Mouse (Mus musculus): Measurements from ENCODE around the gene C2cd6. TPM values are rescaled to one million over a fixed set of nuclear protein-coding genes. Genes with fewer than 3 reads are reported as not detected.

The C2cd6 gene
- polyA plus RNA-seq, 1 experiment from 2014 or later: not detected

DNA sequence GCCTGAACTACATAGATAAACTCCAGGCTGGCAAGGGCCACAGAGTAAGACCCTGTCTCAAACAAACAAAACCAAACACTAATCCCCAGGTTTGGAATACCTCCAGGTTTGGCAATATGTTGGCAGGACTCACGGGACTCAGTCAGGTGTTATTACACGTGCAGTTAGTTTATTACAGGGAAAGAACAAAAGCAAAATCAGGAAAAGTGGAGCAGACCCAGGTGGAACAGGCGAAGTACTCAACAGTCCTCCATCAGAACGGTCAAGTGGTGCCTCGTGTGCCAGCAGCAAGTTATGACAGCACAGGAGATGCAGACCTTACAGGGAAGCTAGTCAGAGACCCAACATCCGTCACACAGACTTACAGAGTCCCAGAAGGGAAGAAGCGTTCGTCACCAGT is 15.8 kb upstream of the C2cd6 start:
- H3K9me3 ChIP-seq (ENCODE audit: control insufficient read depth, low read length): no peaks in the 10 kb centered on the region
- H3K4me3 ChIP-seq (ENCODE audit: low read depth, low read length): no peak overlapping the region
- H3K27me3 ChIP-seq (ENCODE audit: control insufficient read depth, insufficient read depth, low read length): no peaks in the 10 kb centered on the region
- no peak overlapping the region for H3K27ac ChIP-seq (replicated peaks)
- H3K4me1 ChIP-seq (replicated peaks; ENCODE audit: control insufficient read depth, insufficient read depth): no peaks in the 10 kb centered on the region
- no peak for TF ChIP-seq EP300 (optimal IDR thresholded peaks at IDR 0.05)
- DNase-seq (ENCODE audit: low spot score): no peak
- no peak overlapping the region for H3K4me2 ChIP-seq (replicated peaks; ENCODE audit: low read depth)
- no peak overlapping the region for H3K9ac ChIP-seq (ENCODE audit: low read length)
- 64% methylated on average over 8 of the region's 8 CpGs for WGBS
- H3K36me3 ChIP-seq (ENCODE audit: control insufficient read depth, insufficient read depth, low read length): peaks cover 5% of the 10 kb centered on the region; the same call in 1 of the 2 replicates
- ATAC-seq (ENCODE audit: low FRiP score, low TSS enrichment): no peak

DNA sequence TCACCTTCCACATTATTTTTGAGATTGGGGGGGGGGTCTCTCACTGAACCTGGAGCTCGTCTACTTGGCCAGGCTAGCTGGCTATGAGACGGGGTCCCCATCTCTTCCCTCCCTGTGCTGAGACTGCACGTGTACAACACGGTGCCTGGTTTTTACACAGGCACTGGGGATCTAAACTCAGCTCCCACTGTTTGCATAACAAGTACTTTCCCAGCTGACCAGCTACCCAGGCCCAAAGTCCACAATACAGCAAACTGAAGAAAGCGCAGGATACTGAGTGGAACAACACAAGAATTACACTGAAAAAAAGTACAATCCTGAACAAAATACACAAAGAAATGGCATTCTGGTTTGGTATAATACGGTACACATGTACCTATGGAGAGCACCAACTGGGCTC is 7.4 kb upstream of the C2cd6 start:
- Histone ChIP-seq H3K4me2 (replicated peaks; ENCODE audit: low read depth) (no peak overlapping the region), H3K9ac (ENCODE audit: low read length) (no peak overlapping the region), H3K27ac (replicated peaks) (no peak overlapping the region), H3K36me3 (ENCODE audit: control insufficient read depth, insufficient read depth, low read length) (peaks cover 7% of the 10 kb centered on the region; the same call in 1 of the 2 replicates), H3K4me1 (replicated peaks; ENCODE audit: control insufficient read depth, insufficient read depth) (no peaks in the 10 kb centered on the region), H3K4me3 (ENCODE audit: low read depth, low read length) (no peak overlapping the region), H3K27me3 (ENCODE audit: control insufficient read depth, insufficient read depth, low read length) (no peaks in the 10 kb centered on the region), H3K9me3 (ENCODE audit: control insufficient read depth, low read length) (no peaks in the 10 kb centered on the region)
- TF ChIP-seq CTCF (IDR thresholded peaks at IDR 0.05; ENCODE audit: low read depth): no peak
- no peak for TF ChIP-seq EP300 (optimal IDR thresholded peaks at IDR 0.05)
- ATAC-seq (ENCODE audit: low FRiP score, low TSS enrichment): no peak
- DNase-seq (ENCODE audit: low spot score): no peak
- 87% methylated on average over 6 of the region's 6 CpGs for WGBS

DNA sequence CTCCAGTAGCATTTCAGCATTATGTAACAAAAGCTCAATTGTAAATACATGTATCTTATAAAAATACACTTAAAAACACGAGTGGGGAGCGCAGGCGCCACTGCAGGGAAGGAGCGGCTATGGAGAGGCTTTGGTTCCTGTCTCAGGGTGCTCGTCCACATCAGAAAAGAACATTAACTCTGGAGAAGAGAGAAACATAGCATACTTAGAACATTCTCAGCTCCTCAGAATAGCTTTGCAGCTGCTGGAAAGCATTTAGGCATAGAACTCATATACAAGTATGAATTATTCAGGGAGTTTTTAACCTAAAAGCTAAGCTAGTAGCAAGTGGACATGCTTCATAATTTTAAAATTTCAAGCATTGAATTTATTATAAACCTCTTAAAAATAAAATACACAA is 6.3 kb upstream of the C2cd6 start:
- Histone ChIP-seq H3K27ac (replicated peaks) (no peak overlapping the region), H3K9me3 (ENCODE audit: control insufficient read depth, low read length) (no peaks in the 10 kb centered on the region), H3K27me3 (ENCODE audit: control insufficient read depth, insufficient read depth, low read length) (no peaks in the 10 kb centered on the region), H3K9ac (ENCODE audit: low read length) (no peak overlapping the region), H3K4me2 (replicated peaks; ENCODE audit: low read depth) (no peak overlapping the region), H3K36me3 (ENCODE audit: control insufficient read depth, insufficient read depth, low read length) (0 out of 2 replicates have a peak, but pooled peaks cover 4% of the 10 kb centered on the region), H3K4me3 (ENCODE audit: low read depth, low read length) (no peak overlapping the region), H3K4me1 (replicated peaks; ENCODE audit: control insufficient read depth, insufficient read depth) (no peaks in the 10 kb centered on the region)
- 88% methylated on average over 5 of the region's 5 CpGs for WGBS
- ATAC-seq (ENCODE audit: low FRiP score, low TSS enrichment): no peak
- no peak for TF ChIP-seq EP300 (optimal IDR thresholded peaks at IDR 0.05)
- TF ChIP-seq CTCF (IDR thresholded peaks at IDR 0.05; ENCODE audit: low read depth): no peak
- no peak for DNase-seq (ENCODE audit: low spot score)

DNA sequence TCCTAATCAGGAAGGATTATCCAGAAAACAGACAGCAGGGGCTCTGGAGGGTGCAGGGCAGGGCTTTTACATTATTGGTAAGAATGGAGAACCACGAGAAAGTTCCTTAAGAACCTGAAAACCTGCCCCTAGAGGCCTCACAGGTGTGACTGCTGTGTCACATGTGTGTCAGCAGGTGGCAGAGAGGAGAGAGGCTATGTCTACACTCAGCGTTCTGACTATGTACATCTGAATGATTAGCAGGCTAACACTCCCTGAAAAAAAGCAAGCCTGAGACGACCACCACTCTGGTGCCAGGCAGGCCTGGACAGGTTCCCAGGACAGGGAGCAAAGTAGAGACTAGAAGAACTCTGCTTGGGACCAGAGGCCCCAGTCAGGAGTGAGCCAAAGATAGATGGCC is 23.8 kb downstream of the C2cd6 start:
- TF ChIP-seq EP300 (optimal IDR thresholded peaks at IDR 0.05) (no peak), CTCF (IDR thresholded peaks at IDR 0.05; ENCODE audit: low read depth) (peak; percentile 77)
- ATAC-seq (ENCODE audit: low FRiP score, low TSS enrichment): peak; percentile 51
- 33% methylated on average over 3 of the region's 3 CpGs for WGBS

DNA sequence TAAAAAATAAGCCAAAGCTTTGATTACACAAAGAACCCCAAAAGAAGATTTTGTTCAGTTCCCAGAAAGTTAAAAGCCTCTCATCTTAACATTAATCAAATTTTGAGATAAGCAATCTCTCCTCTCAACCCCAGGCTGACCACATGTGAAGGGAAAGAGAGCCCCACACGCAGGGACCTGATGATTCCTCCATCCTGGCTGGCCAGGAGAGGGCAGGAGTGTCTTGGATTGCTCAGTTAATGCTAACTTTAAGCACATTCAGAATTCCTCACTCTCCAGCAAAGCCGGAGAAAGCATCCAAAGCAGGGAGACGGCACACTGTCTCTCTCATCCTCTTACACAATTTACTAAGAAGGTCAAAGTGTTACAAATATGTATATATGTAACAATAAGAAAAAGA is 26.7 kb downstream of the C2cd6 start:
- no peak overlapping the region for H3K9ac ChIP-seq (ENCODE audit: low read length)
- no peaks in the 10 kb centered on the region for H3K27me3 ChIP-seq (ENCODE audit: control insufficient read depth, insufficient read depth, low read length)
- WGBS: 2% methylated on average over 3 of the region's 3 CpGs
- ATAC-seq (ENCODE audit: low FRiP score, low TSS enrichment) (no peak), DNase-seq (ENCODE audit: low spot score) (peak; percentile 41)
- no peak overlapping the region for H3K27ac ChIP-seq (replicated peaks)
- no peak overlapping the region for H3K4me3 ChIP-seq (ENCODE audit: low read depth, low read length)
- no peak overlapping the region for H3K4me2 ChIP-seq (replicated peaks; ENCODE audit: low read depth)
- no peaks in the 10 kb centered on the region for H3K36me3 ChIP-seq (ENCODE audit: control insufficient read depth, insufficient read depth, low read length)
- no peaks in the 10 kb centered on the region for H3K9me3 ChIP-seq (ENCODE audit: control insufficient read depth, low read length)
- TF ChIP-seq CTCF (IDR thresholded peaks at IDR 0.05; ENCODE audit: low read depth): peak; percentile 80
- no peak for TF ChIP-seq EP300 (optimal IDR thresholded peaks at IDR 0.05)
- no peaks in the 10 kb centered on the region for H3K4me1 ChIP-seq (replicated peaks; ENCODE audit: control insufficient read depth, insufficient read depth)

More for the DNA sequence above, 23.8 kb downstream of the C2cd6 start:
- Histone ChIP-seq H3K27me3 (ENCODE audit: control insufficient read depth, insufficient read depth, low read length) (no peaks in the 10 kb centered on the region), H3K36me3 (ENCODE audit: control insufficient read depth, insufficient read depth, low read length) (no peaks in the 10 kb centered on the region), H3K4me2 (replicated peaks; ENCODE audit: low read depth) (no peak overlapping the region), H3K4me3 (ENCODE audit: low read depth, low read length) (no peak overlapping the region), H3K27ac (replicated peaks) (no peak overlapping the region), H3K4me1 (replicated peaks; ENCODE audit: control insufficient read depth, insufficient read depth) (no peaks in the 10 kb centered on the region), H3K9me3 (ENCODE audit: control insufficient read depth, low read length) (no peaks in the 10 kb centered on the region), H3K9ac (ENCODE audit: low read length) (no peak overlapping the region)
- peak; percentile 44 for DNase-seq (ENCODE audit: low spot score)

DNA sequence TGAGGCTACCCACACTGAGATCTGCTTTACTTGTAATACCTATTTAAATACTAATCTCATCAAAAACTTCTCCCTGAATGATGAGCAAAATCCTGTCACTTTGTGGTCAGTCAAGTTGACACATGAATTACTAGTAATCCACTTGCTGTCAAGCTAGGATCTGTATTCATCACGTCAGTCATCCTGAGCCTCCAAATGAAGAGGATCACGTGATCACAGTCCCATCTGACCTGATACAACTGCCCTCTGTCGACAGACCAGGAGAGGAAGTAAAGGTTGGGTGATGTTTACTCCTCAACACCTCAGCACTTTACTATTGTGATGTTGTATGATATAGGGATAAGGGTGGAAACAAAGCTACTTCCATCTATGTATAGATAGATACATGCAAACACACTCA is 31.0 kb downstream of the C2cd6 start:
- no peaks in the 10 kb centered on the region for H3K36me3 ChIP-seq (ENCODE audit: control insufficient read depth, insufficient read depth, low read length)
- H3K27me3 ChIP-seq (ENCODE audit: control insufficient read depth, insufficient read depth, low read length): no peaks in the 10 kb centered on the region
- no peak for TF ChIP-seq EP300 (optimal IDR thresholded peaks at IDR 0.05)
- no peak for TF ChIP-seq CTCF (IDR thresholded peaks at IDR 0.05; ENCODE audit: low read depth)
- no peak overlapping the region for H3K9ac ChIP-seq (ENCODE audit: low read length)
- ATAC-seq (ENCODE audit: low FRiP score, low TSS enrichment) (no peak), DNase-seq (ENCODE audit: low spot score) (no peak)
- no peak overlapping the region for H3K27ac ChIP-seq (replicated peaks)
- no peak overlapping the region for H3K4me2 ChIP-seq (replicated peaks; ENCODE audit: low read depth)
- H3K9me3 ChIP-seq (ENCODE audit: control insufficient read depth, low read length): no peaks in the 10 kb centered on the region
- H3K4me1 ChIP-seq (replicated peaks; ENCODE audit: control insufficient read depth, insufficient read depth): no peaks in the 10 kb centered on the region
- WGBS: 56% methylated on average over 3 of the region's 3 CpGs
- no peak overlapping the region for H3K4me3 ChIP-seq (ENCODE audit: low read depth, low read length)
